Mouse (Mus musculus): ENCODE measurements around the gene Gsn.
A peak's percentile ranks its signal among the peaks of the same experiment; 100 is the strongest.

The Gsn gene

GRCm38 (mm10) chr2:35325930-35326329 is 69.8 kb downstream of the Gsn start:
- DNase-seq (ENCODE audit: low spot score): no peak

GRCm38 (mm10) chr2:35326931-35327330 is 70.8 kb downstream of the Gsn start:
- no peak for DNase-seq (ENCODE audit: low spot score)

- DNase-seq (ENCODE audit: low spot score): no peak
Observed at GRCm38 (mm10) chr2:35327583-35327982, 71.4 kb downstream of the Gsn start.

- no peak for DNase-seq (ENCODE audit: low spot score)
Observed at GRCm38 (mm10) chr2:35328064-35328792, 72.0 kb downstream of the Gsn start.

DNA sequence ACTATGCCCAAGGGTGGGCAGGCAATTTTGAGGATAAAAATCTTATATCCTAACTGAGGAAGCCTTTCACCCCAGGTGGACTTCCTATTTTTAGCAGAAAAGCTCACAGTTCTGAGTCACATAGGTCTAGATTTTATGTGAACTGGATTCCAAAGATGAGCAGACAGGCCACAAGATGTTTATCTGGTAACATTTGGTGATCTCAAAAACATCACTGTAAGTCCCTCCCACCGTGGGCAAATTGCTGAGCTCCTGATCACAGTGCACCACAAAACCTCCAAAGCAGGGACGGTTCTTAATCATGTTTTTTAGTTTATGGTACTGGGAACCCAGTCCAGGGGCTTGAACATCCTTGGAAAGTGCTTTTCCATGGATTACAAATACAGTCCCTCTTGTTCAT is 72.9 kb downstream of the Gsn start:
- DNase-seq (ENCODE audit: low spot score): no peak

GRCm38 (mm10) chr2:35331205-35331604 is 75.0 kb downstream of the Gsn start:
- DNase-seq (ENCODE audit: low spot score): no peak

GRCm38 (mm10) chr2:35333670-35334069 is 77.5 kb downstream of the Gsn start:
- DNase-seq (ENCODE audit: low spot score): no peak

- no peak for DNase-seq (ENCODE audit: low spot score)
Observed at GRCm38 (mm10) chr2:35335620-35336019, 79.4 kb downstream of the Gsn start.

- DNase-seq (ENCODE audit: low spot score): peak; percentile 99
Observed at GRCm38 (mm10) chr2:35336388-35337280, 80.5 kb downstream of the Gsn start, which contains the start of gene Stom. Stom (minus strand) TSS chr2:35336976.

- DNase-seq (ENCODE audit: low spot score): no peak
Observed at GRCm38 (mm10) chr2:35337419-35337818, 81.2 kb downstream of the Gsn start.

- no peak for DNase-seq (ENCODE audit: low spot score)
Observed at GRCm38 (mm10) chr2:35338036-35338435, 81.9 kb downstream of the Gsn start.

DNA sequence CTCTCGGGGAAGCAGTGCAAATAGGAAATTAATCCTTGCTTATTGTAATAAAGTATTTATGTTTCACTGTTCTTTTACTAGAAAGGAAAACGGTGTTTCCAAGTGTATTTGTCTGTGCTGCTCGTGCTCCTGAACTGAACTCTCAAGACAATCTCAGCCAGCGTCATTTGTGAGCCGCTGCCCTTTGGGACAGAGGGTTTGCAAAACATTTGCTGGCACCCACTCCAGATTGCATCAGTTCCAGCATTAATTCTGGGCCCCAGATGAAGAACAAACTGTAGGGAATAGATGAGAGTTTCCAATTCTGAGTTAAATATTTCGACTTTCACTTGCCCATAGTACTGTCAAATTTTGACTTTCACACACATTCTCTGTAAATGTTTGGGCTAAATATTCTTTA is 82.5 kb downstream of the Gsn start:
- no peak for DNase-seq (ENCODE audit: low spot score)

GRCm38 (mm10) chr2:35342605-35343004 is 86.4 kb downstream of the Gsn start:
- DNase-seq (ENCODE audit: low spot score): no peak

GRCm38 (mm10) chr2:35345984-35346383 is 89.8 kb downstream of the Gsn start:
- DNase-seq (ENCODE audit: low spot score): no peak

- no peak for DNase-seq (ENCODE audit: low spot score)
Observed at GRCm38 (mm10) chr2:35349184-35349583, 93.0 kb downstream of the Gsn start.

All from testis, postnatal 14 days (tissue).